Mouse (Mus musculus) v-Abl transformed pro-B cells (cell line): ENCODE data around the gene E4f1.

ENCODE experiments used
- in situ Hi-C, 2 experiments: fragments of 400-800 bp; cut with MboI; formaldehyde crosslinking; loops; one replicate each; pipeline ENCODE4 v1.15.1; 2025; ENCODE audit not compliant: unreplicated experiment in 2 of 2

The E4f1 gene

GRCm38 (mm10) chr17:24485090-24485860 is 15.2 kb upstream of the E4f1 start:
- in situ Hi-C loops, result no loop called here

GRCm38 (mm10) chr17:24483495-24483894 is 13.4 kb upstream of the E4f1 start:
- in situ Hi-C loops, result loop anchor here in 1 of 2 experiments (5.0 kb wide), 1 partner anchor 39 kb away; no protein-coding TSS in a partner anchor

GRCm38 (mm10) chr17:24481027-24481815 is 11.1 kb upstream of the E4f1 start:
- in situ Hi-C loops, result loop anchor here in 1 of 2 experiments (5.0 kb wide), 1 partner anchor 41 kb away; no protein-coding TSS in a partner anchor

- in situ Hi-C loops, result loop anchor here in 1 of 2 experiments (5.0 kb wide), 1 partner anchor 42 kb away; no protein-coding TSS in a partner anchor
These were observed 10.2 kb upstream of the E4f1 start for GRCm38 (mm10) chr17:24480201-24480826.

GRCm38 (mm10) chr17:24479431-24479830 is 9.3 kb upstream of the E4f1 start:
- in situ Hi-C loops, result no loop called here

GRCm38 (mm10) chr17:24478663-24479380 is 8.7 kb upstream of the E4f1 start, which contains the start of gene Mlst8:
Mlst8 (minus strand) TSS chr17:24479078.
- in situ Hi-C loops, result no loop called here

- in situ Hi-C loops, result no loop called here
These were observed 8.0 kb upstream of the E4f1 start for GRCm38 (mm10) chr17:24477985-24478600.

- in situ Hi-C loops, result no loop called here
These were observed 7.2 kb upstream of the E4f1 start for GRCm38 (mm10) chr17:24477053-24477984.

- in situ Hi-C loops, result no loop called here
These were observed 6.1 kb upstream of the E4f1 start for GRCm38 (mm10) chr17:24476022-24476776.

GRCm38 (mm10) chr17:24475586-24475985 is 5.5 kb upstream of the E4f1 start:
- in situ Hi-C loops, result no loop called here

GRCm38 (mm10) chr17:24474557-24474956 is 4.4 kb upstream of the E4f1 start:
- in situ Hi-C loops, result no loop called here

- in situ Hi-C loops, result no loop called here
These were observed 3.6 kb upstream of the E4f1 start, which contains the start of gene Bricd5 for GRCm38 (mm10) chr17:24473612-24474275. Bricd5 (plus strand) TSS chr17:24473884.

- in situ Hi-C loops, result no loop called here
These were observed 2.4 kb upstream of the E4f1 start for GRCm38 (mm10) chr17:24472512-24472911.

GRCm38 (mm10) chr17:24470701-24471527 is 801 bp upstream of the E4f1 start:
- in situ Hi-C loops, result no loop called here

- in situ Hi-C loops, result no loop called here
These were observed 690 bp downstream of the E4f1 start for GRCm38 (mm10) chr17:24469336-24469909.

GRCm38 (mm10) chr17:24468636-24469246 is 1.4 kb downstream of the E4f1 start:
- in situ Hi-C loops, result no loop called here
